Mouse (Mus musculus) CH12.LX (cell line): Measurements from ENCODE around the gene Ell. TPM values are rescaled to one million over a fixed set of nuclear protein-coding genes. Genes with fewer than 3 reads are reported as not detected.

Experiments
- DNase-seq: peaks from one replicate; pipeline ENCODE4 v3.0.0-alpha.2; 2013; ENCODE audit errors: extremely low read depth
- H3K27ac ChIP-seq: 2 replicates; pipeline ENCODE4 v1.5.1; 2012; ENCODE audit warnings: low read depth, mild to moderate bottlenecking, control low read depth, moderate library complexity; ENCODE audit not compliant: insufficient read depth
- H3K27me3 ChIP-seq: replicated peaks from 2 replicates; pipeline ENCODE3; 2012; ENCODE audit warnings: inconsistent platforms
- H3K36me3 ChIP-seq, 2 experiments: replicated peaks in 1 of 2; 2 replicates each; pipeline versions ENCODE3 to v1.6.1; 2012; ENCODE audit warnings: inconsistent platforms in 1 of 2, low read length in 1 of 2, mild to moderate bottlenecking in 1 of 2, mixed read lengths in 1 of 2, moderate library complexity in 1 of 2; ENCODE audit not compliant: control insufficient read depth in 1 of 2, insufficient read depth in 1 of 2
- H3K4me1 ChIP-seq, 2 experiments: 2 replicates each; pipeline ENCODE4 v1.6.1; 2012; ENCODE audit warnings: inconsistent platforms in 1 of 2, moderate library complexity in 1 of 2; ENCODE audit not compliant: insufficient read depth in 2 of 2, control insufficient read depth in 1 of 2
- H3K4me2 ChIP-seq: 2 replicates; pipeline ENCODE4 v1.6.1; 2012; ENCODE audit warnings: low read depth, mild to moderate bottlenecking, control low read depth; ENCODE audit not compliant: poor library complexity, insufficient read depth, severe bottlenecking
- H3K4me3 ChIP-seq, 3 experiments: fragments of 150-350 bp in 1 of 3; sonication (generic) in 1 of 3; replicated peaks in 1 of 3; 2 replicates each; pipeline versions ENCODE3 to v1.5.1; 2011 to 2012; ENCODE audit warnings: low read depth in 2 of 3, low read length in 2 of 3, mild to moderate bottlenecking in 2 of 3, moderate library complexity in 2 of 3, control low read depth in 1 of 3, improper control_type of control experiment in 1 of 3, inconsistent platforms in 1 of 3, mixed read lengths in 1 of 3; ENCODE audit not compliant: poor library complexity in 1 of 3
- H3K79me2 ChIP-seq: replicated peaks from 2 replicates; pipeline ENCODE4 v1.6.1; 2012; ENCODE audit warnings: mild to moderate bottlenecking, moderate library complexity; ENCODE audit not compliant: control insufficient read depth, poor library complexity, insufficient read depth, severe bottlenecking; ENCODE audit errors: extremely low read depth
- H3K9ac ChIP-seq: 2 replicates; pipeline ENCODE4 v1.6.1; 2012; ENCODE audit warnings: low read depth, mild to moderate bottlenecking, control low read depth, moderate library complexity; ENCODE audit not compliant: insufficient read depth
- H3K9me3 ChIP-seq: replicated peaks from 2 replicates; pipeline ENCODE3; 2012; ENCODE audit warnings: low read length, inconsistent platforms, mixed read lengths
- BHLHE40 ChIP-seq: IDR thresholded peaks from 2 replicates; pipeline ENCODE4 v1.6.1; 2011; ENCODE audit warnings: mild to moderate bottlenecking, low read depth, low read length, improper control_type of control experiment
- CTCF ChIP-seq, 2 experiments: IDR thresholded peaks in 1 of 2; conservative IDR thresholded peaks in 1 of 2; 2 replicates each; pipeline ENCODE4 v1.5.1; 2011 to 2012; ENCODE audit warnings: low read depth in 2 of 2, low read length in 2 of 2, improper control_type of control experiment in 1 of 2, inconsistent platforms in 1 of 2, mild to moderate bottlenecking in 1 of 2, moderate library complexity in 1 of 2
- E2F4 ChIP-seq: IDR thresholded peaks from 2 replicates; pipeline ENCODE4 v1.6.1; 2011; ENCODE audit warnings: low read depth, low read length, improper control_type of control experiment; ENCODE audit not compliant: insufficient replicate concordance
- ELF1 ChIP-seq: IDR thresholded peaks from 2 replicates; pipeline ENCODE4 v1.6.1; 2014; ENCODE audit warnings: low read depth, mild to moderate bottlenecking, inconsistent platforms, low read length, improper control_type of control experiment
- EP300 ChIP-seq: IDR thresholded peaks from 2 replicates; pipeline ENCODE4 v1.6.1; 2011; ENCODE audit warnings: low read length, improper control_type of control experiment
- ETS1 ChIP-seq: conservative IDR thresholded peaks from 2 replicates; pipeline ENCODE4 v1.6.1; 2012; ENCODE audit warnings: low read depth, mild to moderate bottlenecking, inconsistent platforms, low read length, improper control_type of control experiment, moderate library complexity
- GABPA ChIP-seq: IDR thresholded peaks from 2 replicates; pipeline ENCODE4 v1.6.1; 2012; ENCODE audit warnings: low read depth, low read length, improper control_type of control experiment, inconsistent platforms; ENCODE audit not compliant: insufficient replicate concordance
- HCFC1 ChIP-seq: IDR thresholded peaks from 2 replicates; pipeline ENCODE4 v1.6.1; 2012; ENCODE audit warnings: low read depth, mild to moderate bottlenecking, inconsistent platforms, low read length, improper control_type of control experiment
- IRF4 ChIP-seq: IDR thresholded peaks from 2 replicates; pipeline ENCODE4 v1.6.1; 2014; ENCODE audit warnings: low read depth, mild to moderate bottlenecking, inconsistent platforms, low read length, improper control_type of control experiment
- JUN ChIP-seq: IDR thresholded peaks from 2 replicates; pipeline ENCODE4 v1.6.1; 2011; ENCODE audit warnings: low read depth, mild to moderate bottlenecking, low read length, improper control_type of control experiment, moderate library complexity; ENCODE audit not compliant: insufficient read depth
- KAT2A ChIP-seq: IDR thresholded peaks from 2 replicates; pipeline ENCODE4 v1.6.1; 2012; ENCODE audit warnings: low read length, improper control_type of control experiment, inconsistent platforms; ENCODE audit not compliant: insufficient replicate concordance
- MAFK ChIP-seq: IDR thresholded peaks from 2 replicates; pipeline ENCODE4 v1.6.1; 2011; ENCODE audit warnings: low read length, improper control_type of control experiment; ENCODE audit not compliant: insufficient replicate concordance
- MAX ChIP-seq: IDR thresholded peaks from 2 replicates; pipeline ENCODE4 v1.6.1; 2011; ENCODE audit warnings: low read length, improper control_type of control experiment
- MEF2A ChIP-seq: IDR thresholded peaks from 2 replicates; pipeline ENCODE4 v1.6.1; 2014; ENCODE audit warnings: low read depth, mild to moderate bottlenecking, inconsistent platforms, low read length, improper control_type of control experiment, borderline replicate concordance
- MXI1 ChIP-seq: IDR thresholded peaks from 2 replicates; pipeline ENCODE4 v1.6.1; 2011; ENCODE audit warnings: mild to moderate bottlenecking, low read depth, low read length, improper control_type of control experiment
- MYC ChIP-seq: IDR thresholded peaks from 2 replicates; pipeline ENCODE4 v1.6.1; 2011; ENCODE audit warnings: low read depth, mild to moderate bottlenecking, improper control_type of control experiment, low read length
- NRF1 ChIP-seq: IDR thresholded peaks from 2 replicates; pipeline ENCODE4 v1.6.1; 2014; ENCODE audit warnings: low read depth, mild to moderate bottlenecking, inconsistent platforms, low read length, improper control_type of control experiment, moderate library complexity
- PAX5 ChIP-seq: IDR thresholded peaks from 2 replicates; pipeline ENCODE4 v1.6.1; 2012; ENCODE audit warnings: low read length, inconsistent platforms, mixed read lengths
- POLR2A ChIP-seq: IDR thresholded peaks from 2 replicates; pipeline ENCODE4 v1.6.1; 2011; ENCODE audit warnings: low read depth, mild to moderate bottlenecking, improper control_type of control experiment, low read length
- POLR2AphosphoS2 ChIP-seq: IDR thresholded peaks from 2 replicates; pipeline ENCODE4 v1.6.1; 2011; ENCODE audit warnings: low read depth, low read length, improper control_type of control experiment
- RAD21 ChIP-seq: IDR thresholded peaks from 2 replicates; pipeline ENCODE4 v1.6.1; 2011; ENCODE audit warnings: low read depth, mild to moderate bottlenecking, low read length, improper control_type of control experiment, moderate library complexity
- RCOR1 ChIP-seq: conservative IDR thresholded peaks from 2 replicates; pipeline ENCODE4 v1.6.1; 2012; ENCODE audit warnings: low read depth, mild to moderate bottlenecking, inconsistent platforms, low read length, improper control_type of control experiment
- SIN3A ChIP-seq: IDR thresholded peaks from 2 replicates; pipeline ENCODE4 v1.6.1; 2012; ENCODE audit warnings: low read length, improper control_type of control experiment, inconsistent platforms
- SMC3 ChIP-seq: IDR thresholded peaks from 2 replicates; pipeline ENCODE4 v1.6.1; 2011; ENCODE audit warnings: low read depth, low read length, improper control_type of control experiment
- USF2 ChIP-seq: conservative IDR thresholded peaks from 2 replicates; pipeline ENCODE4 v1.6.1; 2011; ENCODE audit warnings: low read depth, low read length, improper control_type of control experiment
- ZNF384 ChIP-seq: IDR thresholded peaks from 2 replicates; pipeline ENCODE4 v1.6.1; 2012; ENCODE audit warnings: low read depth, low read length, improper control_type of control experiment, inconsistent platforms
- dilution Hi-C: fragments of 300-500 bp; cut with MboI; formaldehyde crosslinking; loops from 2 replicates; pipeline ENCODE4 v1.14.3; 2020; ENCODE audit warnings: low sequenced_read_pairs; ENCODE audit not compliant: extremely low pct_unique_long_range_greater_than_20kb, extremely low pct_ligation_motif_present
- in situ Hi-C: fragments of 300-500 bp; cut with MboI; formaldehyde crosslinking; loops from 3 replicates; pipeline ENCODE4 v1.14.3; 2019; ENCODE audit warnings: low sequenced_read_pairs, low pct_ligation_motif_present, low pct_unique_long_range_greater_than_20kb, mixed read lengths
- polyA plus RNA-seq: library from polyadenylated mRNA; unstranded; fragments of >175 nt; gene quantifications from 2 replicates; pipeline ENCODE4 v1.2.1, GENCODE M21; 2012; ENCODE audit warnings: low read depth; ENCODE audit not compliant: insufficient read length
- total RNA-seq, 2 experiments: library from RNA; depleted of rRNA; stranded (reverse); fragments of 300-350 nt in 1 of 2; fragments of >200 nt in 1 of 2; gene quantifications; 2 replicates each; pipeline ENCODE4 v1.2.3; 2012 to 2014

Ell gene
- total and polyA plus RNA-seq, 3 experiments, result 6.5 to 17.9 (median 9.8) TPM

DNA sequence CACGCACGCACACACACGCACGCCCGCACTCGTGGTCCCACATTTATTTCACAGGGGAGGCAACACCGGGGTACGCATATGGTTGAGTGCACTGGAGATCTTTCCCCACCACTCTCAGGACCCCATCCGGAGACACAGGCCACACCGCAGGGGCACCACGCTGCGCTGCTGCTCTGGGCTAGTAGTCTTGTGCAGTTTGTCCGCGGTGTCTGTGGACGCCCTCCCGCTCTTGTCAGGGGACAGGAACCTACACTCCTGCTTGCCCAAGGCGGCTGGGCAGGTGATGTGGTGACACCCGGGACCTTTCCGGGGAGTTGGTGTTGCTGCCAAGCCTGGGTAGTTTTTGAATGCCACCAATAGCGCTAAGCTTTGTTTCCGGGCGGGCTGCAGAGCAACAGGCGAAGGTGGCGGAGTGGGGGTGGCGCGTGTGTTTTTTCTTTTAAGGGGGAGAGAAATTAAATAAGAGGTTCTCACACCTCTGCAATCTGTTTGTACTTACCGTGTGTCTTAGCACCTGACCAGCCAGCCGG is 44.8 kb upstream of the Ell start:
- H3K4me2 ChIP-seq, result no peak overlapping the region
- TF ChIP-seq RAD21, result no peak
- TF ChIP-seq MXI1, result no peak
- TF ChIP-seq CTCF (conservative IDR thresholded peaks at IDR 0.05 in 1 of 2, IDR thresholded peaks at IDR 0.05 in 1 of 2; ENCODE audit: low read depth in 2 of 2, low read length in 2 of 2), result no peak
- no peak for TF ChIP-seq ELF1
- no peak for TF ChIP-seq MYC
- TF ChIP-seq HCFC1, result no peak
- TF ChIP-seq JUN, result no peak
- no peak for TF ChIP-seq ZNF384
- TF ChIP-seq USF2, result no peak
- TF ChIP-seq EP300, result no peak
- no peak for TF ChIP-seq IRF4
- no peak for TF ChIP-seq SMC3
- no peak for TF ChIP-seq RCOR1
- no peak for TF ChIP-seq SIN3A
- TF ChIP-seq POLR2A, result no peak
- no peak for TF ChIP-seq PAX5
- TF ChIP-seq MAFK, result no peak
- TF ChIP-seq MEF2A, result no peak
- TF ChIP-seq KAT2A, result no peak
- peaks cover 94% of the 10 kb centered on the region for H3K27me3 ChIP-seq
- H3K79me2 ChIP-seq, result no peaks in the 10 kb centered on the region
- H3K9ac ChIP-seq, result no peak overlapping the region
- in situ Hi-C loops (no loop called here), dilution Hi-C loops (no loop called here)
- no peak overlapping the region for H3K4me3 ChIP-seq
- no peaks in the 10 kb centered on the region for H3K36me3 ChIP-seq
- DNase-seq, result no peak
- H3K4me1 ChIP-seq, result peaks cover 2 to 17% of the 10 kb centered on the region in 2 experiments; a peak in 3 of 4 replicates
- no peaks in the 10 kb centered on the region for H3K9me3 ChIP-seq
- H3K27ac ChIP-seq, result no peak overlapping the region

DNA sequence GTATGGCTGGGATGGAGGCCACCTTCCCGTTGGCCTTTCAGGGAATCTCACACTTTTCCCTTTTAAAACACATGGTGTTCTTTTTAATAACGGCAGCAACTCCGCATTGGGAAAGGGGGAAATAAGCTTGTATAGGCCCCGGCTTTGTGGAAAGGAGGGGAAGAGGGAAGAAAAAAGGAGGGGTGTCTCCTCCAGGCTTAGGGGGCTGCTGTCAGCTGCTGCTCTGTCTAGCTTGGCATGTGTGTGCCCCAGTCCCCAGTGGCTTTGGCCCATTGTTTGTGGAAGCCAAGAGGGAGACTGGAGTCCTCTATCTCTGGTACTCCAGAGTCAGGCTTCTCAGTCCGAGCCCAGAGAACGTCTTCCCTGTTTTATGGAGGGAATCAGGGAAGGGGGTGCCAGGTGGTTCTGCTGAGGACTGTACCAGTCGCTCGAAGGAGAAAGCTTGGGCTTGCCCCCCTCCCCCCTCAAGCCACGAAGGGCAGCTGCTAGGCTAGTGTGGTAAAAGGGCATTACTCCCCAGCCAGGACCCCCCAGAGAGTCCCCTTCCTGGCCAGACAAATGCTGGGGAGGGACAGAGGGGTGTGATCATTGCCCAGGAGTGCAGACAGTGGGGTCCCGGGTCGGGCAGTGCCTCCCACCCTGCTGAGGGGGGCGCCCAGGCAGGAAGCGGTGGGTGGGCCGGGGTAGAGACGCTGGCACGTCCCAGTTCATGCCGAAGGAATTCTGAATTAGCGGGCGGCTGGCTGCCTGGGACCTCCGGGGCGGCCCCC is 44.1 kb upstream of the Ell start:
- no peak for DNase-seq
- H3K27ac ChIP-seq, result no peak overlapping the region
- H3K4me2 ChIP-seq, result no peak overlapping the region
- no peaks in the 10 kb centered on the region for H3K9me3 ChIP-seq
- TF ChIP-seq MAX (no peak), POLR2AphosphoS2 (no peak), NRF1 (no peak), GABPA (no peak), E2F4 (no peak), ZNF384 (no peak), ETS1 (no peak), KAT2A (no peak), JUN (no peak), BHLHE40 (no peak)
- dilution Hi-C loops (no loop called here), in situ Hi-C loops (no loop called here)
- no peaks in the 10 kb centered on the region for H3K36me3 ChIP-seq
- no peak overlapping the region for H3K9ac ChIP-seq
- no peaks in the 10 kb centered on the region for H3K79me2 ChIP-seq
- H3K4me1 ChIP-seq, result peaks cover 0 to 22% of the 10 kb centered on the region in 2 experiments; a peak in 2 of 4 replicates
- peaks cover 89% of the 10 kb centered on the region for H3K27me3 ChIP-seq
- H3K4me3 ChIP-seq, result no peak overlapping the region
